Mouse (Mus musculus) megakaryocyte-erythroid progenitor cell, adult 5-6 weeks (primary cell): ENCODE results near the gene Mfsd4b1. TPM values are rescaled to one million over a fixed set of nuclear protein-coding genes. Genes with fewer than 3 reads are reported as not detected.

Experiments
- ATAC-seq: replicated peaks from 2 replicates; pipeline ENCODE4 v1.8.0; 2016; ENCODE audit warnings: mild to moderate bottlenecking, inconsistent platforms; ENCODE audit not compliant: severe bottlenecking, poor library complexity, low FRiP score, low TSS enrichment
- total RNA-seq, 2 experiments: library from RNA; stranded (forward) in 1 of 2; stranded (reverse) in 1 of 2; fragments of 200-1000, 215-1000 nt in 1 of 2; fragments of >200 nt in 1 of 2; fragmentation: Nextera tagmentation in 1 of 2; gene quantifications; 2 replicates each; pipeline ENCODE4 v1.2.3; 2014 to 2017

Mfsd4b1 gene
- total RNA-seq, 2 experiments from 2014 or later: not detected

GRCm38 (mm10) chr10:39975771-39976170, 49.3 kb downstream of the Mfsd4b1 start:
- ATAC-seq: no peak

- no peak for ATAC-seq
These were observed 50.1 kb downstream of the Mfsd4b1 start for GRCm38 (mm10) chr10:39974982-39975381.

DNA sequence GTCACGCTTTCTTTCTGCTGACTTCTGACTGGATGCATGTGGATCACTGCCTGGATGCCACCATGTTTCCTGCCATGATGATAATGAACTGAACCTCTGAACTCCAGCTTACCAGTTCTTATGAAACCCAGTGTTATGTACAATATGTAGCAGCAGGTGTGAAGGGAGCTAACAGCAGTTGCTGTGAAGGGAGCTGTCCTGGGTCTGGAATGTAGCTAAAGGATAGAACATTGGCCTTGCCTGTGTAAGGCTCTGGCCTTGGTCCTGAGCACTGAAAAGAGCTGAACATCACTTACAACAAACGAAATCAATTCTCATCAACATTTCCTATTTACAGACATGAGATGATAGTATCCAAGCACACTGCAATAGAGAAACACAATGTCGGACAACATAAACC, 57.6 kb downstream of the Mfsd4b1 start:
- ATAC-seq: no peak

DNA sequence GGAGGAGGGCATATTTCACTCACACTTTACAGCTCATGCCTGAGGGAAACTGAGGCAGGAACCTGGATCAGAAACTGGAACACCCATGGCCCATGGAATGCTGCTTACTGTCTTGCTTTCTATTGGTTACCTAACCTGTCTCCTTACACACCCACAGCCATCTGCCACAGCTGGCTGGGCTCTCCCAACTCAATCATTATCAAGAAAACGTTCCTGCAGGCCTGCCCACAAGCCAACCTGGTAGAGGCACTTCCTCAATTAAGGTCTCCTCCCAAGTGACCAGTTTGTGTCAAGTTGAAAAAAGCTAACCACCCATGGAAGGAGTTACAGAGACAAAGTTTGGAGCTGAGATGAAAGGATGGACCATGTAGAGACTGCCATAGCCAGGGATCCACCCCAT, 63.2 kb downstream of the Mfsd4b1 start:
- no peak for ATAC-seq

- ATAC-seq: no peak
These were observed 64.6 kb downstream of the Mfsd4b1 start for GRCm38 (mm10) chr10:39960441-39960822.

GRCm38 (mm10) chr10:39959761-39960440, 65.2 kb downstream of the Mfsd4b1 start, which contains the start of gene Mfsd4b3:
Mfsd4b3 (minus strand) TSS chr10:39960153.
- peak; percentile 99 for ATAC-seq

GRCm38 (mm10) chr10:39958266-39958665, 66.8 kb downstream of the Mfsd4b1 start:
- no peak for ATAC-seq

- no peak for ATAC-seq
These were observed 68.7 kb downstream of the Mfsd4b1 start for GRCm38 (mm10) chr10:39956340-39956878.

DNA sequence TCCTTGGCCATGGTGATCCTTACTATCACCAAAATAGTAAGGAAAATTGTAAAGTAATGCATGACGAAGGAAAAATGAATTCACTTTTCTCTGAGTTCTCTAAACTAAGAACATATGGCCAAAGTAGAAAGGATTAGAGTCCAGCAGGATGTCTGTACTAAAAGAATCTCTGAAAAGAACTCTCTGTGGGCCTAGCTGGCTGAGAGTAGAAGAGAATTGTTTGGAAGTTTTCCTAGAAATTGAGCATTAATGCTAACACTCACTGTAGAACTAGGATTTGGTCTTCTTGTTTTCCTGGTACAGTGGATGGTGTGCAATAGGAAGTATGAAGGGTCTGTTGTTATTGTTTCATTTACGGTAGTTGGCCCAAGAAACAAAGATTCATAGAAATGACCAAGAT, 69.9 kb downstream of the Mfsd4b1 start:
- no peak for ATAC-seq

Other genes with a start within 250 kb of the Mfsd4b1 start
- gene Mfsd4b4, start 126.0 kb downstream of the Mfsd4b1 start, total RNA-seq (2014; fragmentation: Nextera tagmentation): 3.9 and 8.7 TPM in 2 replicates
- 3.7 and 5.1 TPM in 2 replicates for gene Mfsd4b4, start 126.0 kb downstream of the Mfsd4b1 start, total RNA-seq (2017)
- gene Mfsd4b2, start 98.3 kb downstream of the Mfsd4b1 start, total RNA-seq (2014; fragmentation: Nextera tagmentation): not detected in 2 replicates
- not detected in 2 replicates for gene Mfsd4b2, start 98.3 kb downstream of the Mfsd4b1 start, total RNA-seq (2017)
- not detected in 2 replicates for gene Mfsd4b3, start 65.1 kb downstream of the Mfsd4b1 start, total RNA-seq (2014; fragmentation: Nextera tagmentation)
- gene Mfsd4b3, start 65.1 kb downstream of the Mfsd4b1 start, total RNA-seq (2017): not detected in 2 replicates
- not detected in 2 replicates for gene Mfsd4b5, start 38.6 kb downstream of the Mfsd4b1 start, total RNA-seq (2014; fragmentation: Nextera tagmentation)
- not detected in 2 replicates for gene Mfsd4b5, start 38.6 kb downstream of the Mfsd4b1 start, total RNA-seq (2017)
- gene Slc16a10, start 117.0 kb upstream of the Mfsd4b1 start, total RNA-seq (2014; fragmentation: Nextera tagmentation): 44.2 and 51.6 TPM in 2 replicates
- 27.1 and 35.5 TPM in 2 replicates for gene Slc16a10, start 117.0 kb upstream of the Mfsd4b1 start, total RNA-seq (2017)
- gene Rpf2, start 221.8 kb upstream of the Mfsd4b1 start, total RNA-seq (2014; fragmentation: Nextera tagmentation): 70.6 and 102 TPM in 2 replicates
- 263 and 350 TPM in 2 replicates for gene Rpf2, start 221.8 kb upstream of the Mfsd4b1 start, total RNA-seq (2017)
- gene Gtf3c6, start 232.8 kb upstream of the Mfsd4b1 start, total RNA-seq (2014; fragmentation: Nextera tagmentation): 66.5 and 85.8 TPM in 2 replicates
- 152 and 249 TPM in 2 replicates for gene Gtf3c6, start 232.8 kb upstream of the Mfsd4b1 start, total RNA-seq (2017)